Mouse (Mus musculus) lung, postnatal 0 days (tissue): ENCODE results near the gene Cela2a.

Source experiments
- CTCF ChIP-seq: IDR thresholded peaks from 2 replicates; pipeline ENCODE4 v1.5.1; 2016; ENCODE audit warnings: antibody characterized with exemption, mild to moderate bottlenecking
- EP300 ChIP-seq: IDR thresholded peaks from 2 replicates; pipeline ENCODE4 v1.6.1; 2016; ENCODE audit warnings: antibody characterized with exemption, mild to moderate bottlenecking, control low read depth

GRCm38 (mm10) chr4:141797545-141797944, 28.4 kb downstream of the Cela2a start:
- no peak for TF ChIP-seq CTCF
- no peak for TF ChIP-seq EP300
